Mouse (Mus musculus) lung, embryonic 14.5 days (tissue): ENCODE measurements around the gene Prokr2. TPM values are rescaled to one million over a fixed set of nuclear protein-coding genes. Genes with fewer than 3 reads are reported as not detected.

Experiments used
- ATAC-seq: fragments of 200-750 bp; cut with Nextera tagmentation; 2 replicates; pipeline ENCODE4 v1.8.0; 2017; ENCODE audit warnings: mild to moderate bottlenecking, moderate TSS enrichment, moderate library complexity; ENCODE audit not compliant: insufficient read depth
- DNase-seq: peaks from one replicate; pipeline ENCODE4 v3.0.0-alpha.2; 2015
- H3K27ac ChIP-seq: fragments of 300-500 bp; sonication (generic); 2 replicates; pipeline ENCODE4 v1.5.1; 2014; ENCODE audit warnings: low read depth, mild to moderate bottlenecking, moderate library complexity
- H3K27me3 ChIP-seq: fragments of 300-500 bp; sonication (generic); 2 replicates; pipeline ENCODE4 v1.6.1; 2014; ENCODE audit warnings: low read length, control low read depth; ENCODE audit not compliant: insufficient read depth
- H3K36me3 ChIP-seq: fragments of 300-500 bp; sonication (generic); 2 replicates; pipeline ENCODE4 v1.6.1; 2014; ENCODE audit warnings: control low read depth; ENCODE audit not compliant: insufficient read depth
- H3K4me1 ChIP-seq: fragments of 300-500 bp; sonication (generic); 2 replicates; pipeline ENCODE4 v1.6.1; 2014; ENCODE audit warnings: antibody characterized with exemption, control low read depth; ENCODE audit not compliant: insufficient read depth
- H3K4me2 ChIP-seq: fragments of 300-500 bp; sonication (generic); 2 replicates; pipeline ENCODE4 v1.6.1; 2014; ENCODE audit warnings: mild to moderate bottlenecking
- H3K4me3 ChIP-seq: fragments of 300-500 bp; sonication (generic); 2 replicates; pipeline ENCODE4 v1.5.1; 2014; ENCODE audit warnings: low read depth, low read length
- H3K9ac ChIP-seq: fragments of 300-500 bp; sonication (generic); 2 replicates; pipeline ENCODE4 v1.6.1; 2014
- H3K9me3 ChIP-seq: fragments of 300-500 bp; sonication (generic); 2 replicates; pipeline ENCODE4 v1.6.1; 2016; ENCODE audit warnings: low read depth, low read length, control low read depth
- CTCF ChIP-seq: IDR thresholded peaks from 2 replicates; pipeline ENCODE4 v1.5.1; 2016; ENCODE audit warnings: antibody characterized with exemption, low read depth
- WGBS: fragments of 180-500 bp; shearing (Covaris S2); extraction: QIAGEN DNeasy Blood & Tissue Kit; methylation state at CpG from one replicate; pipeline ENCODE4 v1.1.7; 2014; 5-methylcytosine and 5-hydroxymethylcytosine counted together
- polyA plus RNA-seq: library from polyadenylated mRNA; unstranded; fragments of >200 nt; fragmentation: Nextera tagmentation; extraction: Ambion mirVana; gene quantifications from 2 replicates; pipeline ENCODE4 v1.2.1, GENCODE M21; 2014

Gene Prokr2
- polyA plus RNA-seq = 0.12 and 0.51 TPM in 2 replicates

DNA sequence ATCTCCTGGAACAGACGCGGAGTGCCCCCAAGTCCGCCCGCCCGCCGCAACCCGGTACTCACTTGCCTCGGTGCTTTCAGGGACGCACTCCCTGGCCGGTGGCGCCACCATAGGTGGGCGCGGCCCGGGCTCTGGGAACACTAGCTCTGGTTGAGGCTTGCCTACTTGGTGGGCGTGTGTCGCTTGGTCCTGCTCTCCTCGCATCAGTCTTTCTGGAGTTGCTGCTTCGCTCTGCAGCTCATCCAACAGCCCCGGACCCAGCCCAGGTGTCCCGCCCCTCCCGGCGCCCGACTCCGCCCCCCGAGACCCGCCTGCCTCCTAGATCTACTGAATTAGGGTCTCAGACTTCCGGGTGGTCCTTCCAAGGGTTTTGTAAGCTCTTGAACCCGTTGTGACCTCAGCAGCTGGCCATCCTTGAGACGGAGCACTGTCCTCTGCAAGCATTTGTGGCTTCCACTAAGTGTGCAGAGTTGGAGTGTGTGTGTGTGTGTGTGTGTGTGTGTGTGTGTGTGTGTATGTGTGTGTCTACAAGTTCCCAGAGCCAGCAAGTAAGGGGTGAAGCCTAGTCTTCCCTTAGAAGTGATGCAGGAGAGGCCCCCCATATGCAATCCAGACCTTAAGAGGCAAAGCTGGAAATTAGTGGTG lies at the start of gene Prokr2:
Prokr2 (minus strand) TSS at position 254 of the 645 bp plus-strand sequence.
- Histone ChIP-seq H3K4me3 (peak within 1 kb of the TSS; percentile 50), H3K4me1 (no peaks in the 10 kb centered on the region), H3K27me3 (peaks cover 11% of the 10 kb centered on the region; the same call in 1 of the 2 replicates), H3K27ac (no peak within 1 kb of the TSS), H3K9me3 (no peaks in the 10 kb centered on the region), H3K9ac (peak within 1 kb of the TSS; percentile 52), H3K36me3 (no peaks in the 10 kb centered on the region), H3K4me2 (peak within 1 kb of the TSS; percentile 97)
- WGBS = under 1% methylated on average over 29 of the region's 29 CpGs
- ATAC-seq = peak; percentile 76
- TF ChIP-seq CTCF = no peak
- DNase-seq = peak; percentile 44

DNA sequence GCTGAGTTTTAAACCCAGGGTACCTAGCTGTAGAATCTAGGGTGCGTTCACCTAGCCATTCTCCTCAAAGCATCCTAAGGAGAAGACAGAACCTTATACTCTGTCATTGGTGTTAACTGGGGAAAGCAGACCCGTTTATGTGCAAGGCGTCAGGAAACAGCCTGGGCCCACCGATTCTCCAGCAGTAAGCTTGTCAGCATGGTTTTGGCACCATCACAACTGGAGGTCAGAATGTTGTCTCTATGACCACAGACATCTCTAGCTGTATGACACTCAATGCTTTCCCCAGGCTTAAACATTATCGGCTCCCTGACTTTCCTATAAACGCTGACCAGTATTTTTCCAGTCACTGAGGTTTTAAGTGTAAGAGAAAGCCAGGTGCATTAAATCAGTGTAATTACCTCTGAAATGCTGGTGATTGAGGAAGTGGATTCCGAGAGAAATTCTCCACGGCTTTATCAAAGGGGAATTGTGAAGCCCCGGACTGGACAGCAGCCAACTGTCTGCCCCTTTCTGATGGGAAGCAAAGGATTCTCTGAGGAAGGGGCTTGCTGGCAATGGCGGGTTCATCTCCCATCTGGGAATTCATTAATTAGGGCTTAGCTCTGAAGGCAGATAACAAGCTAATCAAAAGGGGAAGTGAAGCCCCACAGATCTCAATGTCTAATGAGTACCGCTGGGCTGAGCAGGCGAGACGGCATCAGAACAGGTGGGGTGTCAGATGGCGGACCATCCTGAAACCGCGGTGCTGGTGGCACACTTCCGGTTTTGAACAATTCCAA lies 42.1 kb upstream of the Prokr2 start:
- Histone ChIP-seq H3K4me3 (no peak overlapping the region), H3K9me3 (no peaks in the 10 kb centered on the region), H3K4me2 (peak overlapping the region; percentile 25), H3K4me1 (no peaks in the 10 kb centered on the region), H3K9ac (no peak overlapping the region), H3K27me3 (no peaks in the 10 kb centered on the region), H3K36me3 (no peaks in the 10 kb centered on the region), H3K27ac (no peak overlapping the region)
- WGBS = 35% methylated on average over 17 of the region's 17 CpGs
- ATAC-seq (0 out of 2 replicates have a peak, but pooled peaks have one; percentile 19), DNase-seq (peak; percentile 51)
- TF ChIP-seq CTCF = no peak

DNA sequence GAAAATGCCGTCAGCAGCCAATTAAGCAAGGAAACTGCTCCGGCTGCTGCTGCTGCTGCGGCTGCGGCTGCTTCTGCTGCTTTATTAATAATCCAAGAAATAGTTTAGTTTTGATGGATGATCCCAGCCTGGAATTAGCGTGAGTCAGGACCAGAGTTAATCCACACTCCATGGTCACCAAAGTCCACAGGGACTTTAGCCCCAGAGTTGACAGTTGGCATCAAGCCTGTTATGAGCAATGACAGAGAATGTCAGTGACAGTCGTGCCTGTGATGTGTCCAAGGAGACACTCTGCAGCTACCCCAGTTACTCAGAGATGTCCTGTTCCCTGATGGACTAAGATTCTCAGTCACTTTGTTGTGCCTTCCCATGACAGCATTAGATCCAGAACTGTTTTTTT lies 40.3 kb upstream of the Prokr2 start:
- DNase-seq (peak; percentile 13), ATAC-seq (no peak)
- Histone ChIP-seq H3K4me3 (no peak overlapping the region), H3K36me3 (no peaks in the 10 kb centered on the region), H3K27me3 (no peaks in the 10 kb centered on the region), H3K9ac (no peak overlapping the region), H3K9me3 (peaks cover 4% of the 10 kb centered on the region; the same call in 1 of the 2 replicates), H3K27ac (no peak overlapping the region), H3K4me1 (no peaks in the 10 kb centered on the region), H3K4me2 (no peak overlapping the region)
- no peak for TF ChIP-seq CTCF
- WGBS = 43% methylated on average over 6 of the region's 6 CpGs

DNA sequence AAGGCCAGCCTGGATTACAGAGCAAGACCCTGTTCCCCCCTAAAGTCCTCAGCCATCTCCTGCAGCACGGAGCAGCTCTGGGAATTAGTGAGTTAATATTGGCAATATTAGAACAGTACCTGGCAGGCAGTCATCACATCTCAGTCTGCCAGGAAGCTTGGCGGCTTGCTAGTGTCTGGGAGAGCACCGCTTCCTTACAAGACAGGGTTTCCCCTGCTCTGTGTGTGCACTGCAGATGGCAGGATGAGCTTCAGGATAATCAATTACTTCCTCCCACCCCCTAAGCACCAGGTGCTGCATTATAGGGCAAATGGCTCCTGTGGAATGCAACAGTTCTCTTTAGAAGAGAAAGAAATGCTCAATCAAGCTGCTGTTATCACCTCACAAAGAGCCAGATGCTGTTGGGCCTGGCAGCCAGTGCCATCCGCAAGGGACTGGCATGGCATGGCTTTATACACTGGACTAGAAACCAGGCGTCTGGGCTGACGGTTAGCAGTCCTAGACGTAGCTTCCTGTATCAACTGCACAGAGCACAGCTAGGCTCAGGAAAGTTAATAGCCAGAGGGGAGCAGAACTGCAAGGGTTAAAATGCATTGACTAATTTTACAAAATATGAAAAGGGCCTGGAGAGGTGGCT lies 38.3 kb upstream of the Prokr2 start:
- H3K9me3 ChIP-seq = peaks cover 6% of the 10 kb centered on the region; the same call in 1 of the 2 replicates
- H3K4me2 ChIP-seq = no peak overlapping the region
- TF ChIP-seq CTCF = no peak
- no peaks in the 10 kb centered on the region for H3K36me3 ChIP-seq
- H3K27ac ChIP-seq = no peak overlapping the region
- H3K27me3 ChIP-seq = no peaks in the 10 kb centered on the region
- no peak overlapping the region for H3K4me3 ChIP-seq
- 70% methylated on average over 7 of the region's 7 CpGs for WGBS
- H3K9ac ChIP-seq = no peak overlapping the region
- ATAC-seq (no peak), DNase-seq (no peak)
- no peaks in the 10 kb centered on the region for H3K4me1 ChIP-seq

DNA sequence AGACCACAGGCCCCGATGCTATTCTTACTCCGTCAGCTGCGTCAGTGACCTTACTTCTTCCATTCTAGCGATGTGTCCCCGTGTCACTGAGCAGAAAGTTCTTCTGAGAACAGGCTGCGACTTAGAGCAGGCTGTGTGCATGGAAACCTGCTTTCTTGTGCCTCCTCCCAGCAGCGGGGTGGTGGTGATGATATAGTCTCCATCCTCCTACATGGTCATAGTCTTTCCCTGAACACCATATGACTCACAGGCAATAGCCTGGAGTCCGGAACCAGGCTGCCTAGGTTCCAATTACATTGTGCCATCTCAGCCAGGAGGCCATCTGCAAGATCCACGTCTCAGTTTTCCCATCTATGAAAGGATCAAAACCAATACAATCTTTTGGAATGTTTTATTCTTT lies 37.6 kb upstream of the Prokr2 start:
- Histone ChIP-seq H3K27ac (no peak overlapping the region), H3K4me1 (no peaks in the 10 kb centered on the region), H3K9ac (no peak overlapping the region), H3K9me3 (peaks cover 6% of the 10 kb centered on the region; the same call in 1 of the 2 replicates), H3K36me3 (no peaks in the 10 kb centered on the region), H3K27me3 (no peaks in the 10 kb centered on the region), H3K4me2 (no peak overlapping the region), H3K4me3 (no peak overlapping the region)
- no peak for ATAC-seq
- WGBS = 87% methylated on average over 9 of the region's 9 CpGs
- TF ChIP-seq CTCF = no peak
- DNase-seq = no peak

DNA sequence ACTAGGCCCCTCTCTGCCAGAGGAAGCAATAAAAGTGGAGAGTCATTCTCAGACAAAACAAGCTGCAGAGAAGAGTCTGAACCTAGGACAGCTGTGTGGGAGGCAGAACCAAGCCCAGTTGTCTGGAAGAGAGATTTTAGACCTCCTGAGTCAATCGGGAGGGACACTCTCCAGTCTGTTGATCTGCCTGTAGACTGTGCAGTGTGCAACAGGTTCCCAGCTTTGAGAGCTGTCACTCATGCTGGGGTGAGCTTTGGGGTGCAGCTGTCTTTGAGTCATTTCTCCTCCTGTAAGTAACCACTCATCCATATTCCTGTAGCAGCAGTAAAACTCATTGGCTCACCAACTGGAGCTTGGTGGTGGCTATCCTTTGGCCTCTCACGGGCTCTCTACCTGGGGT lies 33.2 kb upstream of the Prokr2 start:
- Histone ChIP-seq H3K27me3 (no peaks in the 10 kb centered on the region), H3K36me3 (no peaks in the 10 kb centered on the region), H3K27ac (no peak overlapping the region), H3K4me2 (no peak overlapping the region), H3K4me1 (no peaks in the 10 kb centered on the region), H3K9me3 (peaks cover 6% of the 10 kb centered on the region; the same call in 1 of the 2 replicates), H3K4me3 (no peak overlapping the region), H3K9ac (no peak overlapping the region)
- WGBS = 71% methylated on average over 2 of the region's 2 CpGs
- no peak for TF ChIP-seq CTCF
- DNase-seq (no peak), ATAC-seq (no peak)

DNA sequence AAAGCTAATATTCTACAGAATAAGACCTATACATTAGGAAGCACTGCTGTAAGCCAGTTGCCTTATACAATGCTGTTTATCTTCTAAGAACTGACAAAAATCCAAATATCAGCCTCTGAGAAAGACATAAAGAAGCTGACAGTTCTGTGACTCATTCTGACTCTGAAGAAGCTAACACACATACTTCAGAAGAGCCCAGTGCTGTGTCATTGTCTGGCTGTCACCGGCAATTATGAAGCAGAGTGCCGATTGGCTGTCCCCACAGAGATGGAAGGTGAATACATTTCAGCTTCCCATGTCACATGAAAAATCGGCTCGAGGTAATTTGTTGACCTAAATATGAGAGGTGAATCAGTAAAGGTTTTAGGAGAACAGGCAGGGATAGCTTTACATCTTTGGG lies 24.9 kb upstream of the Prokr2 start:
- H3K27me3 ChIP-seq = no peaks in the 10 kb centered on the region
- ATAC-seq (no peak), DNase-seq (no peak)
- no peak for TF ChIP-seq CTCF
- no peak overlapping the region for H3K4me2 ChIP-seq
- no peak overlapping the region for H3K4me3 ChIP-seq
- no peaks in the 10 kb centered on the region for H3K4me1 ChIP-seq
- 88% methylated on average over 4 of the region's 4 CpGs for WGBS
- no peaks in the 10 kb centered on the region for H3K9me3 ChIP-seq
- H3K9ac ChIP-seq = no peak overlapping the region
- H3K27ac ChIP-seq = no peak overlapping the region
- H3K36me3 ChIP-seq = no peaks in the 10 kb centered on the region
